Mouse (Mus musculus) c-Kit-positive CD71-positive TER-119-negative erythroid progenitor cells, embryonic 14.5 days (primary cell): ENCODE measurements at regions not wholly inside any gene's neighbourhood (a gene's known extent, or its start where the extent isn't known, plus 50 kb on each side); places are given as distances from the start of the nearest gene placed in this dataset.

Experiments used
- DNase-seq: peaks from one replicate; pipeline ENCODE4 v3.0.0-alpha.2; 2013; ENCODE audit warnings: low read depth

DNA sequence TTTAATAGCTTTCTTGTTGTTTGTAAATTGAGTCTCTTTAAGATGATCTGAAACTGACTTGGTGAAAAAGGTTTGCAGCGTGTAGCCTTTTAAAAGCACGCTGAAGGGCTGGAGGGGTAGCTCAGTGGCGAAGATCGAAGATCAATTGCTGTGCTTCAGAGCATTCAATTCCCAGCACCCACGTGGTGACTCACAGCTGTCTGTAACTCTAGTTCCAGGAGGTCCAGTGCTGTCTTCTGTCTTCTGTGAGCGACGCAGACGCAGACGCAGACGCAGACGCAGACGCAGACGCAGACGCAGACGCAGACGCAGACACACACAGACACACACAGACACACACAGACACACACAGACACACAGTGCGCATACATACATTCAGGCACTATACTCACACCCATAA lies 99.1 kb upstream of the Map4k3 start:
- no peak for DNase-seq

DNA sequence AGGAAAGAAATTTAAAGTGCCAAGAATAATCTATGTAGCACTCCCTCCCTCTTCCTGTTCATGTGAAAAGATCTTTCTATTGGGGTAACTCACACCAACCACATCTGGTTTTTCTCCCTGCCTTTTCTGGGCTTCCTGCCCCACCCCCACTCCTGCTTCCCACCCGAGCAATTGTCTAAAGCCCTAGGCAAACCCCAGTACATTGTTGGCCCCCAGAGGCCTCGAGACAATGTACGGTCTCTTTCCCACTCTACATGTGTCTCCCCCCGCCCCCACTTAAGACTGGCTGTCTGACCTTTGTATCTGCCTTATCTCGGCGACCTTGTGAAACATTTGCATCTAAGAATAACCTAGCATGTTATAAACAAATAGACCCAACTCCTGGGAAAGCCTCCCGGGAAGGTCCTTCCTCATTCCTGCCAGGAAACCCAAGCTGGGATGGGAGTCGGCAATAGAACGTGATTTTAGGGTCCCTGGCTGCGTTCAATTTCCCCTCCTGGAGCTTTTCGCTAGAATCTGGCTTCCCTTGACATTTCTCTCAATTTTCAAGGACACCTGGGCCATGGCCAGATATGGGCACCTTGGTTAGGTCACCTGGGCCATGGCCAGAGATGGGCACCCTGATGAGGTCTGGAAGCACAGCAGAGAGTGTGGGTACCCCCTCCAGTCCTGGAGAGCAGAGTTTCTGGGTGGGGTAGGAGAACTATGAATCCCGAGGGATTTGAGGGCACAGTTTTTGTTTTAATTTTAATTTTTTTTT lies 97.9 kb upstream of the Map4k3 start:
- DNase-seq: no peak

DNA sequence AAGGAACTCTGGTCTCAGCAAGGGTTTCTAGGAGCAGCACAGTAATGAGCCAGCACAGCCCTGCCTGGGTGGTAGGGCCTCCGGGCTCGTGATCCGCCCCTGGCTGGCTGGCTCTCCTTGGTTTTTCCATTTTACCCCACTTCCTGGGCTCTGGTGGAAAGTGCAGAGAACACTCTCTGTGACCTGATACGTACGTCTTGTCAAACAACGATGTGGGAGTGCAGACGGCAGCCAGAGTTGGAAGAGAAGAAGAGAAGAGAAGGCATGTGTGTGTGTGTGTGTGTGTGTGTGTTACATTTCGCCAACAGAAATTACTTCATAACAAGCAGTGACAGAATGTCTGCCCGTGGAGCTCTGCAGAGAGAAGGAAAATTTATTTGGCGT lies 97.2 kb upstream of the Map4k3 start:
- DNase-seq: no peak

DNA sequence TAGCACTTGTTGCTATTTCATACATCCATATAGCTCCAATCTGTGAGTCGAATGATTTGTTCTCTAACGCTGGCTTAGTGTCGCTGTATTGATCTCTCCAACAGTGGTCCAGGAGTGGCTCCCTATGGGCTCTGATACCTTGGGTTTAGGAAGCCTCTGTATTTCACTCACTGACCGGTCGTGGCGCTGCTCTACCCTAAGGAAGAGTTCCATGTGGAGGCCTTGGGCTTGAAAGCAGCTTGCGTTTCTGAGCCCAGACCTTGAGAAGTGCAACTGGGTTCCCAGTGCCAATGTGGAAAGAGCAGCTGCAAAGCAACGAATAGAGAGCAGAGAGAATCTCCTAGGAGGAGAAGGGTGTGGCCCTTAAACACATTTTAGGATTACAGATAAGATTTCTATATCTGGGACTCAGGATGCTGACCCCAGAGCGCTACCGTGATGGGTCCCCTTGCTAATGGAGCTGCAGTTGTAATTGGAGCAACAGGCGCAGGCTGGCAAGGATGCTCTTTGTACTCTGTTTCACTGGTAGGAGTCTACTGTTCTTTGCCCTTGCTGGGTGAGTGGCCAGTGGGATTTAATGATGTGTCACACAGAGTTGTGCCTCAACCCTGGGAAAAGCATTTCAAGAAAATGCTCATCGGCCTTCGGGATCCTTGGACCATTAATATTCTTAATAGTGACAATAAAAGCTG lies 96.7 kb upstream of the Map4k3 start:
- DNase-seq: no peak

DNA sequence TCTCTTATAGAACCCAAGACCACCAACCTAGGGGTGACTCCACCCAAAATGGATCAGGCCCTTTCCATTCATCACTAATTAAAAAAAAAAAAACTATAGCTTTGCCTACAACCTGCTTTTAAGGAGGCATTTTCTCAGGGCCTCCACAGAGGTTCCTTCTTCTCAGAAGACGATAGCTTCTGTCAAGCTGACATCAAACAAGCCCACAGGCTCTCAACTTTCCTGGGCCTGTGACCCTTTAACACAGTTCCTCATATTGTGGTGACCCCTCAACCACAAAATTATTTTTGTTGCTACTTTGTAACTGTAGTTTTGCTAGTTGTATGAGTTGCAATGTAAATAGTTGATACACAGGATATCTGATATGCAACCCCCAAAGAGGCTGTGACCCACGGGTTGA lies 96.0 kb upstream of the Map4k3 start:
- no peak for DNase-seq

DNA sequence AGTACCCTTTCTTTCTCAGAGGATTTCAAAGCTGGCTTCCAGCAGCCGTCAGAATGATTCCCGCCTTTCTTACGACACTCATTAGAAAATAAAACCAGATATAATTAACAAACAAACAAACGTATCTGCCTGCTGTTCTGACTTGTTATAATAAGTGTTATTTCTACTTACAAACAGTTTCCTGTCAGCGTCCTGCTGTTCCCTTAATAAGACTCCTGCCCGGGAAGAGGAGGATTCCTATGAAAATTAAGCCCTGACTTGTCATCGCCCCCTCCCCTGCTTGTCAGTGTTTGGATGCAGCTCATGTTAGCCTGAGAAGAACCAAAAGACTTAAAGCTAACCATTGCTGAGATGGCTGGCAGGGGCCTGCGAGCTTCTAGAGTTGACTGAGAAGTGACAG lies 92.6 kb upstream of the Map4k3 start:
- no peak for DNase-seq

DNA sequence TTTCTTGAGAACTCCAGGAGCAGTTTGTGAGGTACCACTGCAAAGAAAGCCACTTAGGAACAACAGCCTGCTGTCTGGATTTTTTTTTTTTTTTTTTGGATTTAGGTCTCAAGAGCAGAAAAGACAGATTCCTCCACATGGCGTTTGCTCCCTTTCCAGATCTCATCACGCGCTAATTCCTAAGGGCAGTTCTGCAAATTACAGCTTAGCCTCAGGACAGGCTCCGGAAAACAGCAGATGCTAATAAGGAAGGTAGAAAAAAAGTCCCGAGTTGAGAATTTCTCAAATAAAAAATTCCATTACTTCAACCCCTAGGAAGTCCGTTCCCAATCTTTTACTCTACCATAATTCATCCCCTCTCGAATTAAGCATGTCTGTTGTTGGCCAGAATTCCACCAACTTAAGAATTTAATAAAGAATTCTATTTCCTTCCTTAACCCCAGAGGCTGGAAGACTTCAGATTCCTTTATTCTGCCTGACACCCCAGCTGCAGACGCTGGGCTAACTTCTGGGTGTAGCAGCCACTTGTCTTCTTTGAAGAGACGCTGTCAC lies 90.3 kb upstream of the Map4k3 start:
- no peak for DNase-seq

DNA sequence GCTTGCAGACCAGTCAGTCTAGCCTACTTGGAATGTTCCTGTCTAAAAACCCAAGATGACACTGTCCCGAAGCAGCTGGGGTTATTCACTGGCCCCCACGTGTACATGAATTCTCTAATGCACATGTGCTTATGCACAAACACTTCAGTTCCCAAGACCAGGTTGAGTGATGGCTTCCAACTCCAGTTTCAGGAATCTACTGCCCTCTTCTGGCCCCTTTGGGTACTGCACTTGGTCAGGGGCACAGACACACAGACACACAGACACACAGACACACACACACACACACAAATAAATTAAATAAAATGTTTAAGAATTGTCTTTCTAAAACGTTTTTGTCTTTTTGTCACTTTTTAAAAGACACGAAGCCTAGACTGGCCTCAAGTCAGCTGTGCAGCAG lies 87.5 kb upstream of the Map4k3 start:
- DNase-seq: peak; percentile 2

DNA sequence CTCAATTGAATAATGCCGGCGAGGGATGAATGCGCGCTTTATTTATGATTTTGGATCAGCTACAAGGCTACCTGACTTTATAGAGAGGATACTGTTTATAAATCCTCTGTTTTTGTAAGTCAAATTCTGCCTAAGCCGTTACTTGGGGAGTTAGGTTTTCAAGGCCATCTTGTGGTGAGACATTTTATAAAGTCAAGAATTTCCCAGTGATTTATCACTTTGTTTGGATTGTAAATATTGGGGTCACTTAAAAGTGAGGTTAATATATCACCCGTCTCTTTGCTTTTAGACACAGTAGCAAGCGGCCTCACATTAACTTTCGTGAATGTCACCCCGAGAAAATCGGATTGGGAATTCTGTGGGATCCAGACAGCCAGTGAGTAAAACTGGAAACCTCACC lies 84.9 kb upstream of the Map4k3 start:
- DNase-seq: no peak

DNA sequence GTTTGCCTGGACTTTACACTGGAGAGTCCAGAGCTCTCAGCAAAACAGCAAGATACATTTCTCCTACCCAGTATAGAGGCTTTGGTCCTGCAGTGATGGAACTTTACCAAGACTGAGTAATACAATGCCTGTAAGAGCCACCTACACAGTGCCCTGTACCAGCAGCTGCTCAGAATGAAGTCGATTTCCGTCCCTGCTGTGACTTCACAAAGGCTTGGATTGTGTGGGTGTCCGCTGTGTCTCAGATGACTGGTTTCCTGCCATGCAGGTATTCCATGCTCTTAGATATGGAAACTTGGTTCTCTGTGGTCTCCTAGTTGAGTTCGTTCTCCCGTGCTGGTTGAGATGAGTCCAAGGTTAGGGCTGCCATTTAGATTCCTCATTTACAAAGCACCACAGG lies 81.0 kb upstream of the Map4k3 start:
- no peak for DNase-seq

DNA sequence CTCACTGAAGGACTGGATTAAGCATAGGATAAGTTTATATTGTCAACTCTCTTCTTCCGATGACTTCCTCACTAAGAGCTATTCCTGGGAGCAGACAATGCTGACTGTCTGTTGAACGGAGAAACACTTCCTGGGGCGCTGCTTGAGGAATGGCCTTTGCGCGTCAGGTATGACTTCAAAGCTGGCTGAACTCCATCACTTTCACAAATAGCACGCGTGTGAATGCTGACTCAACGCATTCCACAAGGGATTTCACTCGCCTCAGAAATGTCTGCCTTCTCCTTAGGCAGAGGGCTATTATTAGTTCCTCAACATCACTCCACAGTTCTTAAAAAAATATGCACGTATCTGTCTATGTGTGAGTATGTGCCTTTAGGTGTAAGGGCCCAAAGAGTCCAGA lies 79.8 kb upstream of the Map4k3 start:
- DNase-seq: no peak

DNA sequence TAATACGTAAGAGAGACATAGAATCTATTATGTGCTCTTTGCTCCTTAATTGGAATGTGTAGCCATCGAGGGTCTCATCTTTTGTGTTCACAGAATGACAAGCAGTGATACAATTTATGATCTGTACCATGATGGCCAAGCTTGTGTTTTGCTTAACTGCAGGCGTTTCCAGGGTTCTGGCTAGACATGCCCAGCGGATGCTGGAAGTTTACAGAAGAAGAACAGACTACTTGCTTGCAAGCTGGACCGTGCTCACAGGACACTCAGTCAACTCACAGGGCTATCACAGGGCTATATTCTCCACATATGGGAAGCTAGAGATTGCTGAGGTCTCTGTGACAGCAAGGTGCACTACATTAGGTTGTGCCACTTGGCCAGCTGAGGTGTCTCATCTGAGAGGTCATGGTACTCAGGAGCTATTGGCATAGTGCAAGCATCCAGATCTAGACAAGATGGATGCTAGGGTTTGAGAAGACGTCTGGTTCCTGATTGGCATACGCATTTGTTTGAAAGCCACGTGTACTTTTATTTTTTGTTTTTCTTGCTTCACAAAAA lies 75.2 kb upstream of the Map4k3 start:
- DNase-seq: no peak

DNA sequence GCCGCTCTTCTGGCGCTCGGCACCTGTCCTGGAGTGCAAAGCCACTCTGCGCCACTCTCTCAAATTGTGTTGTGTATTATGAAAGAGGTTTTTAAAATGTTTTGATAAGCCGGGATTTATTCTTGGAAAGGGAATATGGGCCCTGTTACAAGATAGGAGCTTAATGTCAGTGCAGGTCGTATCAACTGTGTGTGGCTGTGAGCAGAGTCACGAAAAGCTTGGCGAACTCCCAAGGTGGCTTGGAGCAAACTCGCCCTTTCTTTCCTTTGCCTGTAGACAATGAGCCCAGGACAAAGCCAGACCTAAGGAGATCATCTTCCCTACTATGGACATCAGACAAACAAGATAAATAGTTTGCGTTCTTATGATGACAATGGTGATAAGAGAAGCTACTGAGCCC lies 74.3 kb upstream of the Map4k3 start:
- no peak for DNase-seq

DNA sequence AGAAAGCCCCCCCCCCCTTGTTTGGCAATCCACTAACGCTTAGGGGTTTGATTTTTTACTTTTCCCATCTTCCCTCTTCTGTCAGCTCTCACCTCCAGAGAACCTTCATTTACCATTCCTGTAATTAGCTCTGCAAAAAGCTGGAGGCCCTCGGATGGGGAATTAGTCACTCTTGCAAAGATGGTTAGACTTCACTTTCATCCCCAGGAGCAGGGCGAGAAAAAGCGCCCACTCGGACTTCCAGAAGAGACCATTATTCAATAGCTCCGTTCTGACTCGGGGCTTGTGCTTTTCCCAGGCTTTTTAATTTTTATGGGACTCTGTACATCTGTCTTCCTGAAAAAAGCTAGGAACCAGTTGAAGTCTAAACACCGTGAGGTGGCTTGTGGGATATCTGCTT lies 73.7 kb upstream of the Map4k3 start:
- no peak for DNase-seq

DNA sequence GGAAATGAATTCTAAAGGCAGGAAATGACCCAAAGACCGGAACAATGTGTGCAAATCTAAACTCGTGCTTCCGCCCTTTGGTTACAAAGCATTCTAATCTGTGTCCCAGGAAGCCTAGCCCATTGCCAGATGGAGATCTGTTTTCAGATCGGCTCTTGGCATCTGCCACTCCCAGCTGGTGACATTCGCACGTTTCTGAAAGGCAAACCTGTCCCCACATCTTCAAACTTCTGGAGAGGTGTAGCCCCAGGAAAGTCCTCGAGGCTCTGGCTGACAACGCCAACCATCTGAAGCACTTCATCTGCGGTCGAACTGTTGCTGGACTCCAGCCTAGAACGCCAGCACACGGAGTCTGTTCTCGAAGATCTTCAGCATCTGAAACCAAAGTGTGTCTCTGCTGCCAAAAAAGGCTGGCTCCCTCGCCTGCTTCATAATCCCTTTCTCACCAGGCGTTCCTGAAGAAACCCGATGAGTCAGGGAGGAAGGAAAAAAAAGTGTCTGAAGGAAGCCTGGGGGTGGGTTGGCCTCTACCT lies 73.2 kb upstream of the Map4k3 start:
- DNase-seq: no peak

DNA sequence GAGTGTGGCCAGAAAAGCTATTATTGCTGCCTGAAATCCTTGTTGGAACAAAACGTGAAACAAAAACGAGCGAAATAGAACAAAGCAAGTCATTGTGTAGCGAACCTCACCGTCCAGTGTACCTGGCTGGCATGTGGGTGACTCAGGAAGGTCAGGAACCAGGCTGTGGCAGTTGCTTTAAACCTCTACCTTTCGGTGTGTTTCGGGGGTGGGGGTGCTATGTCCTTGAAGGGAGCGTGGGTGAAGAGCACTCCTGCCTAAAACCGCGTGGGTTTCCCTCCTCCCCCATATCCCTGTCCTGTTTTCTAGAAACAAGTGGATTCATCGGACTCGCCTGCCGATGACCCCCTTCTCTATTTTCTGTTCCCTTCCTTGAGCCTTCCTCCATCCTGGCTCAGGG lies 72.6 kb upstream of the Map4k3 start:
- DNase-seq: no peak

DNA sequence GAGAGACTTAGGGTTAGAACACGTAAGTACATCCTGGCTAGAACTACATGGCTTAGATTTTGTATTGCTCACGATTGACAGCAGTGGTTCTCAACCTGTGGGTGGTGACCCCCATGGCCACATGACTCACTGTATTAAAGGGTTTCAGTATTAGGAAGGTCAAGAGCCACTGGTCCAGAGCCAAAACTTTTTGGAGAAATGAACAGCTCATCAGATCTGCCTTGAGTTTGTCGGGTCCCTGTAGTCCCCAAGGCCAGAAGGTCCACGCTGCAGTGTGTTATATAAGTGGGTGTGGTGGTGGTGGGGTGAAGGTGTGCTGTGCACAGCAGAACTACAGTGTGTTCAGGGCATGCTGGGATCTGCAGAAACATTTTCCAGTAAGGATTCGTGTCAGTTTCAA lies 72.2 kb upstream of the Map4k3 start:
- DNase-seq: no peak

DNA sequence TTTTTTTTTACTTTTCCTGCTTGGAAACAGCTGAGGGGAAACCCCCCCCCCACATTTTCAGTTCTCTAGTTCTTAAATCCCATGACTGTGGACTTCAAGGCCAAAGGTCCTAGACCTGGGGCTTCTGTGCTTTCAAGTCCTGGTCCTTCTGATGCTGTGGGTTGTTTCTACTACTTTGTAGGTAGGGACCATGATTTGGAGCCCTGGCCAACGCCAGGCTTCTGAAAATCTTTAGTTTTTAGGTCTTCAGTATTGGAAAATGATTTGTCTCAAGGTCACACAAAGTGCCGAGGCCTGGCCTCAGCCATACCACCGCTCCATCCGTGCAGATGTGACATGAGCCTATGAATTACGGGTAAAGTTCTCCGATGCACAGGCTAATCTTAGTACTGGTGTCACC lies 70.8 kb upstream of the Map4k3 start:
- no peak for DNase-seq

DNA sequence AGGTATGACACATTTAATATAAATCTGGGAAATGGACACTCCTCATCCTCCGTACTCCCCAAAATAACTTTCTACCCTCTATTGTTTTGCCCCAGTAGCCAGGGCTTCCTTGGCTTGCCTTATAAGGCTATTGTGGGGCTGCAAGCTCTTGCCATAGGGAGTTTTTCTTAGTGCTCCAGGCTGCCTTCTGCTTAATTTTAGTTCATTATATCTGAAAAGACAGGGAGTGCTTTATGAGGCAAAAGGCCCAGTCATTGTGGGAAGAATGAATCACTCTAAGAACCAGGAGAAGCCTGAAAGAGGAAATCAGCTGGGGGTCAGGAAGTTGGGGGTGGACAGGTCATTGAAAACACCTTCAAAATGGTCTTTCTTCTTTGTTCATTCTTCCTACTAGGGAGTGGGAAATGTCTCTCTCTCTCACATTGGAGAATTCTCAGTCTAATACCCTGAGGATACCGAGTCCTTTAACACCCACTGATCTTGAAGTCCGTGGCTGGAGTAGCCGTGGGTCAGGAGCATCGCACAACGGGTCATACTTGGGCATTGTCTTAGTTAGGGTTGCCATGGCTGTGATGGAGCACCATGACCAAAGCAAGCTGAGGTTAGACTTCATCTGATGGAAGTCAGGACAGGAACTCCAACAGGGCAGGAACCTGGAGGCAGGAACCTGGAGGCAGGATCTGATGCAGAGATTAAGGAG lies 70.1 kb upstream of the Map4k3 start:
- DNase-seq: no peak

DNA sequence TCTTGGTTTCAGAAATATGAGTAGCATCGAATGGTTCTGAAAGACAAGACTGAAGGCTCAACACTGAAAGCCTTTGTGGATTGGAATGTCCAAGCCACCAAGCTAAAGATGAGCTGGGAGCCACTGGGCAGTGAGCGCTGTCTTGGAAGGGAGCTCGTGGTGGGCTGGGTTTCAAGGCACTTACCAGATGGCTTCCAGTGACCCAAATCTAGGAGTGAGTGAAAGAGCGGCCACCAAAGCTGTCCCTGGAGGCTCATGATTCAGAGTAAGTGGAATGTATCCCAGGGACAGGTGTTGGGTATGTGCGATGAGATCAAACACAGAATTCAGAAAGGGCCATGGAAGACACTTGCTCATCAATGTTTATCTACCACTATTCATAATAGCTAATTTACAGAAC lies 68.5 kb upstream of the Map4k3 start:
- no peak for DNase-seq

DNA sequence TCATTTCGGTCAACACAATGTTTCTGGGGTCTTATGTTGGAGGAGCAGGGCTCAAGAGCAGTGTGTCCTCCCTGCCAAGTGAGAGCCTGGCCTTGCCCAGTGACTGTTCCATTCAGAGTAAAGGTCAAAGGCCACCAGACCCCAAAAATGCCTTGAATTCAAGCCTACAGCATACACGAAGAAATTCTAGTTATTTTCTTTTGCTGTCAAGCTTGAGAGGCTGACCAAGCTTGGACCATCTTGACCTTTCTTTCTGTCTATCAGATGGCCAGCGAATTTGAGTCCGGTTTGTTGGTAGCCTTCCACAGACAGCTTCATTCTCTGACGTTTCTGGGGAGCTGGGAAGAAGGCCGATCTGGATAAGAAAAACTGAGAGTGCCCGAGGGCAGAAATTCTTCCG lies 68.1 kb upstream of the Map4k3 start:
- no peak for DNase-seq

DNA sequence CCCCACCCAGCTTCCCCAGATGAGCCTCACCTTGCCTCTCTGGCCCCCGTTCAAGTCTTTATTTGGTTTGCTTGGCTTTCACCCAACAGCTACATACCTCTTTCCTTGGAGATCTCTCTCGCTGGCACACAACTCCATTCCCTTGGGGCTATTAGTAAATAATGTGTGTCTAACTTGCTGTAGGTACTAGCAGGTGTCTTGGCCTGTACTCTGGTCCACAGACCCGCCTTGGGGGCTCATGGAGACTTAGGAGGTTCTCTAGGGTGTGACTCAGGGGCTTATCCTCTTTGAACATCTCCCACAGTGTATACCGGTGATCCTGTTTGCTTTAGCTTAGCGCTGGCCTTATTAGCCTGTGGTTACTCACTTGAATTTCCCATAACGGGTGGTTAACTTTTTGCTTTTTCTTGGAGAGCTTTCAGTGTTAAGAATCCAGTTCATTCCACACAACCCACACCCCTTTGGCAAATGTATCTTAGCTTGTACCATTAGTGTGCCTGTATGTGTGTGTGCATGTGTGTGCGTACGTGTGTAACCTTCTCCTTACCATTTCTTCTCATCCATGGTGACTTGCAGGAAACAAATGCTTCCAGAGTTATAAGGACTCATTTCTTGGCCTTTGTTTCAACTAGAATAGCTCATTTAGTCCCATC lies 67.3 kb upstream of the Map4k3 start:
- no peak for DNase-seq
